9 mouse cellular contexts compared by ENCODE assay signal in genomic region chr2:165595676-165596070, GRCm38 (mm10). TPM values are rescaled to one million over a fixed set of nuclear protein-coding genes. Genes with fewer than 3 reads are reported as not detected.
DNase-seq lines count a peak whose midpoint lies in the region; ATAC-seq and TF ChIP-seq lines count a peak whose summit lies in the region.
"Had no signal": no experiment of that assay in that cellular context is flagged by ENCODE, and none has a peak within 500 bp of the region (broad histone marks: within the 10 kb centered on the region; RNA-seq: fewer than 3 reads in every experiment).

No protein-coding gene starts in this region.

- WGBS in heart, embryonic 11.5 days (ENCODE audit: insufficient replicate concordance) = 3% methylated on average over 13 of the region's 13 CpGs
- WGBS in forebrain, embryonic 12.5 days = 1% methylated on average over 13 of the region's 13 CpGs
- WGBS in limb, embryonic 15.5 days = 6% methylated on average over 13 of the region's 13 CpGs

- H3K9me3 ChIP-seq in heart, embryonic 11.5 days (replicated peaks; ENCODE audit: control insufficient read depth, low read length) = no peaks in the 10 kb centered on the region
- 0 out of 2 replicates have a peak, but pooled peaks cover 3% of the 10 kb centered on the region for H3K9me3 ChIP-seq in E14TG2a.4 (ENCODE audit: low read length)
- H3K9me3 ChIP-seq in forebrain, embryonic 12.5 days = no peaks in the 10 kb centered on the region
- no peaks in the 10 kb centered on the region for H3K9me3 ChIP-seq in limb, embryonic 15.5 days

- no peak for TF ChIP-seq CTCF in E14TG2a.4 (conservative IDR thresholded peaks at IDR 0.05; ENCODE audit: low read length)

- no peaks in the 10 kb centered on the region for H3K36me3 ChIP-seq in heart, embryonic 11.5 days (ENCODE audit: control insufficient read depth, insufficient read depth, low read length)
- no peaks in the 10 kb centered on the region for H3K36me3 ChIP-seq in E14TG2a.4 (ENCODE audit: insufficient read depth, low read length)
- H3K36me3 ChIP-seq in forebrain, embryonic 12.5 days (replicated peaks) = no peaks in the 10 kb centered on the region
- H3K36me3 ChIP-seq in limb, embryonic 15.5 days = no peaks in the 10 kb centered on the region

- H3K27me3 ChIP-seq in heart, embryonic 11.5 days (ENCODE audit: control insufficient read depth, insufficient read depth, low read length) = peaks cover 56% of the 10 kb centered on the region
- peaks cover 58% of the 10 kb centered on the region for H3K27me3 ChIP-seq in E14TG2a.4 (ENCODE audit: insufficient read depth, low read length)
- H3K27me3 ChIP-seq in forebrain, embryonic 12.5 days = peaks cover 58% of the 10 kb centered on the region
- H3K27me3 ChIP-seq in limb, embryonic 15.5 days = peaks cover 41% of the 10 kb centered on the region

- peak overlapping the region; percentile 92 for H3K4me2 ChIP-seq in heart, embryonic 11.5 days
- peak overlapping the region; percentile 98 for H3K4me2 ChIP-seq in forebrain, embryonic 12.5 days
- peak overlapping the region; percentile 94 for H3K4me2 ChIP-seq in limb, embryonic 15.5 days

- peaks cover 4% of the 10 kb centered on the region; the same call in 1 of the 2 replicates for H3K4me1 ChIP-seq in heart, embryonic 11.5 days (ENCODE audit: control insufficient read depth, insufficient read depth, low read length)
- peaks cover 10% of the 10 kb centered on the region for H3K4me1 ChIP-seq in E14TG2a.4 (replicated peaks; ENCODE audit: low read depth, low read length)
- H3K4me1 ChIP-seq in forebrain, embryonic 12.5 days = peaks cover 30% of the 10 kb centered on the region
- H3K4me1 ChIP-seq in limb, embryonic 15.5 days = peaks cover 38% of the 10 kb centered on the region

- intact Hi-C loops in heart, postnatal 14 days (cut with DNase I) = no loop called here

- no peak overlapping the region for H3K9ac ChIP-seq in heart, embryonic 11.5 days (ENCODE audit: low read depth, low read length)
- 0 out of 2 replicates have a peak overlapping the region, but pooled peaks have one; percentile 77 for H3K9ac ChIP-seq in forebrain, embryonic 12.5 days
- H3K9ac ChIP-seq in limb, embryonic 15.5 days = peak overlapping the region; percentile 63; the same call in 1 of the 2 replicates

- no peak for DNase-seq in heart, postnatal 14 days
- no peak for DNase-seq in thymus, postnatal 25 days
- no peak for DNase-seq in urinary bladder, adult 18-20 months (ENCODE audit: low spot score in 2 of 2)
- no peak for DNase-seq in left cerebral cortex, adult 18-20 months (ENCODE audit: low spot score in 2 of 2)
- DNase-seq: B cell, adult 2 months had no signal

- peak overlapping the region; percentile 50 for H3K4me3 ChIP-seq in heart, embryonic 11.5 days (ENCODE audit: low read depth, low read length)
- H3K4me3 ChIP-seq in E14TG2a.4 (replicated peaks; ENCODE audit: low read length) = peak overlapping the region; percentile 79
- H3K4me3 ChIP-seq in forebrain, embryonic 12.5 days (replicated peaks) = peak overlapping the region; percentile 64
- H3K4me3 ChIP-seq in limb, embryonic 15.5 days = peak overlapping the region; percentile 57

- no peak overlapping the region for H3K27ac ChIP-seq in heart, embryonic 11.5 days (ENCODE audit: low read depth, low read length)
- H3K27ac ChIP-seq in forebrain, embryonic 12.5 days = 0 out of 2 replicates have a peak overlapping the region, but pooled peaks have one; percentile 2
- H3K27ac ChIP-seq in limb, embryonic 15.5 days = peak overlapping the region; percentile 33; the same call in 1 of the 2 replicates

- no peak for ATAC-seq in heart, embryonic 11.5 days (replicated peaks; ENCODE audit: insufficient number of reproducible peaks, low FRiP score, low TSS enrichment)
- ATAC-seq in forebrain, embryonic 12.5 days (ENCODE audit: low FRiP score) = no peak
- no peak for ATAC-seq in limb, embryonic 15.5 days (ENCODE audit: insufficient number of reproducible peaks, low FRiP score, low TSS enrichment, low read depth)

RNA-seq across cellular contexts. Expression of gene Eya2, which starts 0.8 kb away (rescaled TPM):
- 0.72 and 1.8 TPM in 2 replicates for polyA plus RNA-seq in heart, embryonic 11.5 days (2014; fragmentation: Nextera tagmentation; extraction: Ambion mirVana)
- total RNA-seq in heart, postnatal 14 days (2021) = 1 to 10 TPM; 1.8 to 2.5 TPM
- 7.8 and 7.9 TPM in 2 replicates for polyA plus RNA-seq in forebrain, embryonic 12.5 days (2016; fragmentation: Nextera tagmentation; extraction: Ambion mirVana)
- polyA plus RNA-seq in limb, embryonic 15.5 days (2015; fragmentation: Nextera tagmentation; extraction: Ambion mirVana) = 11.4 and 12.8 TPM in 2 replicates
- total RNA-seq in left cerebral cortex, adult 18-20 months (2021) = 1 to 10 TPM; 2.1 to 3.5 TPM
